Mouse (Mus musculus): Measurements from ENCODE around the gene Pom121l2.
A peak's percentile ranks its signal among the peaks of the same experiment; 100 is the strongest.

The Pom121l2 gene

GRCm38 (mm10) chr13:21980981-21981802, at the start of gene Pom121l2:
Gene Pom121l2 (plus strand): TSS chr13:21981194.
- no peak for DNase-seq (ENCODE audit: extremely low read depth, low read depth, low spot score)

GRCm38 (mm10) chr13:21931740-21932139, 49.3 kb upstream of the Pom121l2 start:
- no peak for DNase-seq (ENCODE audit: extremely low read depth, low read depth, low spot score)

GRCm38 (mm10) chr13:21933626-21934548, 47.1 kb upstream of the Pom121l2 start:
- DNase-seq (ENCODE audit: extremely low read depth, low read depth, low spot score) = no peak

GRCm38 (mm10) chr13:21934982-21935791, 45.8 kb upstream of the Pom121l2 start:
- no peak for DNase-seq (ENCODE audit: extremely low read depth, low read depth, low spot score)

- DNase-seq (ENCODE audit: extremely low read depth, low read depth, low spot score) = no peak
These were observed 45.2 kb upstream of the Pom121l2 start for GRCm38 (mm10) chr13:21935833-21936232.

- no peak for DNase-seq (ENCODE audit: extremely low read depth, low read depth, low spot score)
These were observed 44.0 kb upstream of the Pom121l2 start for GRCm38 (mm10) chr13:21936968-21937367.

- no peak for DNase-seq (ENCODE audit: extremely low read depth, low read depth, low spot score)
These were observed 40.8 kb upstream of the Pom121l2 start for GRCm38 (mm10) chr13:21940213-21940612.

GRCm38 (mm10) chr13:21940811-21941321, 40.1 kb upstream of the Pom121l2 start:
- DNase-seq (ENCODE audit: extremely low read depth, low read depth, low spot score) = no peak

- no peak for DNase-seq (ENCODE audit: extremely low read depth, low read depth, low spot score)
These were observed 37.4 kb upstream of the Pom121l2 start for GRCm38 (mm10) chr13:21943644-21944043.

- no peak for DNase-seq (ENCODE audit: extremely low read depth, low read depth, low spot score)
These were observed 36.4 kb upstream of the Pom121l2 start for GRCm38 (mm10) chr13:21944592-21944925.

GRCm38 (mm10) chr13:21944926-21945740, 35.9 kb upstream of the Pom121l2 start, which contains the start of gene Zfp184:
Gene Zfp184 (plus strand): TSS chr13:21945094.
- DNase-seq (ENCODE audit: extremely low read depth, low read depth, low spot score) = no peak

GRCm38 (mm10) chr13:21969269-21969668, 11.7 kb upstream of the Pom121l2 start:
- no peak for DNase-seq (ENCODE audit: extremely low read depth, low read depth, low spot score)

- no peak for DNase-seq (ENCODE audit: extremely low read depth, low read depth, low spot score)
These were observed 11.2 kb upstream of the Pom121l2 start for GRCm38 (mm10) chr13:21969816-21970215.

- DNase-seq (ENCODE audit: extremely low read depth, low read depth, low spot score) = no peak
These were observed 9.4 kb upstream of the Pom121l2 start for GRCm38 (mm10) chr13:21971641-21972040.

GRCm38 (mm10) chr13:21974221-21974725, 6.7 kb upstream of the Pom121l2 start:
- DNase-seq (ENCODE audit: extremely low read depth, low read depth, low spot score) = peak; percentile 19

GRCm38 (mm10) chr13:21974726-21975473, 6.1 kb upstream of the Pom121l2 start:
- peak; percentile 5 for DNase-seq (ENCODE audit: extremely low read depth, low read depth, low spot score)

- no peak for DNase-seq (ENCODE audit: extremely low read depth, low read depth, low spot score)
These were observed 804 bp downstream of the Pom121l2 start for GRCm38 (mm10) chr13:21981803-21982193.

GRCm38 (mm10) chr13:21984486-21984885, 3.5 kb downstream of the Pom121l2 start:
- DNase-seq (ENCODE audit: extremely low read depth, low read depth, low spot score) = no peak

- no peak for DNase-seq (ENCODE audit: extremely low read depth, low read depth, low spot score)
These were observed 11.6 kb downstream of the Pom121l2 start for GRCm38 (mm10) chr13:21992550-21992949.
